Mouse (Mus musculus) layer of hippocampus, postnatal 36 days (tissue): ENCODE measurements around the gene Sox6. TPM values are rescaled to one million over a fixed set of nuclear protein-coding genes. Genes with fewer than 3 reads are reported as not detected.

Source experiments
- DNase-seq, 2 experiments: peaks; one replicate each; pipeline ENCODE4 v3.0.0; 2022
- total RNA-seq, 2 experiments: library from RNA; stranded (reverse); gene quantifications; 2 replicates each; pipeline ENCODE4 v1.2.3; 2021

Gene Sox6
- total RNA-seq, 2 experiments from 2014 or later: 24.3 to 34.7 TPM

DNA sequence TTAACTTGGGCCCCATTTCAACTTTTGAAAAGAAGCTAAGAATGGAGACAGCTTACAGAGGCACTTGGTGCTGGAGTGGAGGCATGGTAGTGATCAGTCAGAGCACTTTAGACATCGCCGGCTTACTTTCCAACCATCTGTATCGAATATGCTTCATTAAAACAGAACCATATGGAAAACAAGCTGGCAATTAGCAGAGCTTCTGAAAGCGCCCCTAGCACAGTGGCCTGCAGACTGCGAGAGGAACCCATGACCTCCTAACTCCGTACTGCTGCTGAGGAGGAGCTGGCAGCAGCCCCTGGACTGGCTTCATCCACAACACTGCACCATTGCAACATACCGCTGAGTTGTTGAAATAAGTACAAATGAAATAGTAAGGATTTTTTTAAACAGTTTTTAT, 148.7 kb downstream of the Sox6 start:
- DNase-seq: no peak

DNA sequence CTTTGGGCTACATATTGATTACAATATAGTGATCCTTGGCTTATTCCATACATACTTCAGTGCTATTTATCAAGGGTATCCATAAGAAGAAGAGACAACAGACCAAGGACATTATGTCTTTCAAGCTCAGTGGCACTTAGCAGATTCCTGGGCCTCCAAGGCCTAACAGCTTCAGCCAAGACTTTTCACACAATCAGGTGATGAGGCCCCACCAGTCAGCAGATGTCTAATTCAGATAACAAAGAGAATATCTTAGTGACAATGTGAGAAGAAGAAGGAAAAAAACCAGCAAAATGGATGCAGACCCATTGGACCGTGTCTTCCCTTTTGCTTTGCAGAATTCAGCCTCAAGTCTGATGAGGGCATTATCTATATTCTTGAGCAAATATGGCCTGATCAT, 150.0 kb downstream of the Sox6 start:
- no peak for DNase-seq

DNA sequence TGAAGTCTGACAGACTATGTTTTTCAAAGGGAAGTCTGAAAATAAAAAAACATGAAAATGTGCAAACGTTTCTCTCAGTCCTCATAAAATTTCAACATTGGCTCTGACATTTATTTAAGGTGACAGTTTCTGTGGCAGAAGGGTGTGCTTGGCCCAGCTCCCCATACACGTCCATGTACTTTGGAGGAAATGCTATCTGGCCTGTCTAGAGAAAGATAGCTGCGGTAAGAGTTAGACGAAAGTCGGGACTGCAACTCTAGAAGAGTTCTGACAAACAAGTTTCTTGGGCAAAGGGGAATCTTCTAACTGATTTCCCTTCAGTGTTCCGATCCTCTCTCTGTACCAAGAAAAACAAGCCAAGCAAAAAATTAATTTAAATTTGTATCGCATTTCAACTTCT, 150.5 kb downstream of the Sox6 start:
- DNase-seq: no peak

DNA sequence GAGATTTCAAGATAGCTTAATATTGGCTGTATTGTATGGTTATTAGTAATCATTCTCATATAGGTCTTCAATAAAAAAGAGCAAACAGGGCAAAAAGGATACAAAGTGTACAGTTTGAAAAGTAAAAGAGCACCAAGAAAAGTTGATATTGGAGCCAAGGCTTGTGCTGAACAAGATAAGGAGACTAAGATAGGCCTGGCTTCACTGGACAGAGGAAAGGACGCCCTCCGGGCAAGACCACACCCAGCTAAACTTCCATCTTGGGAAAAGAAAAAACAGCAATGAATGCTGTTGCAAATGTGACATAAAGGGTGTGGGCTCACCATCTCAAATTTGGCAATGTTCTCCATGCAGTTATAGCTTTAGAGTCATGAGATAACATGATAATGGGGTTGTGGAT, 165.7 kb downstream of the Sox6 start:
- DNase-seq: no peak

DNA sequence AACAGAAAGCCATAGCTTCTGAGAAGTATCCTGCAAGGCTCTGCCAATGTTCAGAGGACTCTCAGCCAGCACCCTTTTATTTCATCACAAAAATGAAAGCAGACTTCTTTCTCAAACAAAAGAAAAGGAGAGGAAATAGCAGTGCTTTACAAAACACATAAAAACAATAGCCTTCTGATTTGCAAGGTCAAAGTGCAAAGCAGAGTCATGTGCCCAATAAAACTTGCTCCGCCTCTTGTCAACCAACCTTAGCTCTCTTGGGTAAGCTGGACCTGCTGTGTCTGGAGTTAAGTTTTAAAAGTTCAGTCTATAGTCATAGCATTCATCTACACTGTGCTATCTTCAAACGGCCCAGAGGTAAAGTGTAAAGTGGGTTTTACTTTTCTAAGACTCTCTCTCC, 170.1 kb downstream of the Sox6 start:
- no peak for DNase-seq

DNA sequence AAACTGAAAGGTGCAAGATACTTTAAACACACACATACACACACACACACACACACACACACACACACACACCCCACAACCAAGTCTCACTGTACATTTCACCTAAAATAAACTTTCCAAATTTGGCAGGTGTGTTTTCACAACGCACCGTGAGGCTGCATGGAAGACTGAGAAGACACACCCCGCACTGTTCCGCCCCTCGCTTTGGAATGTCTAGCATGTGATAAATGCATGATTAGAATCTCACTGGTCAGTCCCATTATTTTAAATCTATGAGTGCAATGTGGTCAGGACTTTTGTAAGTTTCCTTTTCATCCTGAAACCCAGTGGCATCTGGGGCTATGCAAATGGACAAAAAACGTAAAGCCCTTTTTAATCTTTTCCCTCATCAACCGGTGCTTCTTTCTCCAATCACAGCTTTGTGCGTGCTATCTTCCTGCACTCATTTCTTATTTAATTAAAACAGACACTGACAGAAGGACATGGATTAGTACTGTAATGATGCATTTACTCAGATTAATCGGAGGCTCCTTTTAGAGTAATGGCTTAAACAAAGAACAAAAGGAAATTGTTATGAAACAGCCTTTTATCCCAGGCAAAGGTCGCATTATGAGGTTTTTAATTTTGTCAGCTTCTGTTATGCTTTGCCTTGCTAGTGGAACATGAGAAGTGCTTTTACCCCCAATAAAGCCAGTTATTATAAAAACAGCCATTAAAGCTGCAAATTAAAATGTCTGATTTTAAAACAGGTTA, 170.9 kb downstream of the Sox6 start:
- no peak for DNase-seq

DNA sequence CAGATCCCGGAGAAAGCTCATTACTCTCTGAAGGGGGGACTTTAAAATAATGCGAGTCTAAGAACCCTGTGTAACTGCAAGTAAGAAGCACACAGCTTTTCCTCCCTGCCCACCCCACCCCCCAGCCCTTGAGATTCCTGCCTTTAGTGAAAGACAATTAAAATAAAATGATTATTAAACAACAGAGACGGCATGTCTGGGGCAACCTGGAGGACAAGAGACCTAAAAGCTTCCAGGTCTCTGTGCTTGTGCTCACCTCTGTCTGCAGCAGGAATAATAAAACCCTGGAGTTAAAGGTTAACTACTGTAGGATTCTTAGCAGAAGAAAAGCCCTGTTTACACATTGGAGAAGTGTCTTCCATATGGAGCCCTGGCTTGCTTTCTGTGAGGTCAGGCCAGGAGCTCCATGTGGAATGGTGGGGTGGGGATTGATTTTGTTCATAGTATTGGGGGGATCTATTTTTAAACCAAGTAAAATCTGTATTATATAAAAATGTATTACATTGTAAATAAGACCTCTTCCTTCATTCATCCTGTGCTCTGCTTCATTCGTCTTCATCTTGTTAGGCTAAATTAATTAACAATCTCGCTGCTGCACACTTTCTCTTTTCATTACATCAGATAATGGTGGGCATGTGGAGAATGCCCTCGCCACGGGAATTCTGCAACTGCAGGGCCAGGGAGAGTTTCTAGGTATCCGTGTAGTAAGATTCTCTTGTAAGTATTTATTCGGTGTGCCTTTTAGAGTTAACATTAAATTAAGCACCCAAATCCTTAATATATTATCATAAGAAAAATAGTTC, 171.7 kb downstream of the Sox6 start:
- DNase-seq: no peak

DNA sequence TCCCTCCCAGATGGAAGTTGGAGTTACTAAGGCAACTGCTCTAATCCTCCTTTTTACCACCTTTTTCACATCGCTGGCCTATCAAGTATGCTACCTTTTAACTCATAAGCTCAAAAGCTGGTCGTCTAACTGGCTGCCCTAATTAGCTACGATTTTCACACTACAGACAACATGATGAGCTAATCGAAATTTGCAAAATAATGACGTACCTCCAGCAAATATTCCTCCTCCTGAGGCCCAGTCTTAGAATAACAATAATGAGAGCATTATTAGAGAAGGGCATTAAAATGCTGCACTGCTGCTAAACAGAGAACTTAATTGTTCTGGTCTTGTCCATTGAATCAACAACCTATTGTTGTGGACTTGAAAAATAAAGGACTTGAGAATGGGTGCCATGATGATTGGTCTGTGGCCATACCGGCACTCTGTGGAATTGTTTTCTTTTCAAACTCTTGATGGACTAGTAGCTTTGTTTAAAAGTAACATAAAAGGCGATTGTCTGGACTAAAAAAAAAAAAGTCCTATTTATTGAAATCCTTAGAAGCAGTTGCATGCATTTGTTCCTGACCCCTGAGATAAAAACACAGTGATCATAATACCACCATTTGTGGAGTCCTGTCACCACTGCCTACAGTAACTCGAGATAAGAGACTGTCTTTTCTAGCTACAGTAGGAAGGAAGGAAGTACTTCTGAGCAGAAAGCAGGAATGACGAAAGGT, 172.5 kb downstream of the Sox6 start:
- no peak for DNase-seq

DNA sequence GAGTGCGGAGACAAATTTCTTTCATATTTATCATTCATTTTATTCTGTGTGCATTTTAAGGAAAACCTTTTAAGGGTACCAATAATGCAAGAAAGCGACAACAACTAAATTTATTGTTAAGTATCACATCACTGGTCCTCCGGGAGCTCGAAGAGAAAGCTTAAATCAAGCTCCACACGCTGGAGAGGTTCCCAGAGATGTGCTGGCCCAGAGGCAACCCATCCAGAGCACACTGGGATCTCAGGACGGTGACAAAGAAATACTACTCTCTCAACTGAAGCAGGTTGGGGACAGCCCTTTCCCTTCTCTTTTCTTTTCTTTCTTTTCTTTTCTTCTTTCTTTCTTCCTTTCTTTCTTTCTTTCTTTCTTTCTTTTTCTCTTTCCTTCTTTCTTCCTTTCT, 173.4 kb downstream of the Sox6 start:
- no peak for DNase-seq

DNA sequence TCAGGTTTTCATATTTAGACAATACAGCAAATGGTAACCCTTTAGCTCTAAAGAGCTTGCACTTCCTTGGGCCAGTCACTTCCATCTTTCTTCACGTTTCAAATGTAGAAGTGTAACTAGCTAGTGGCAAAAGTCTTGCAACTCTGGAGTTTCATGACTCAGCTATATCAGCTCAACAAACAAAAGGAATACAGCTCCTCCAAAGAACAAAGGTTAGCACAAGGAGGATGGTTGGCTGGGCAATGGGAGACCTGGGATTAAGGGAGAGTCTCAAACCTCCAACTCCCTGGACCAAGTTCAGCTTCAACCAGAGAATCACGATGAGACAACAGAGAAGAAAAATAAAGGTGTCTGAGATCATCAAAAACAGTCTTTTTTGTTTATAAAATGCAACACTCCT, 174.2 kb downstream of the Sox6 start:
- no peak for DNase-seq

DNA sequence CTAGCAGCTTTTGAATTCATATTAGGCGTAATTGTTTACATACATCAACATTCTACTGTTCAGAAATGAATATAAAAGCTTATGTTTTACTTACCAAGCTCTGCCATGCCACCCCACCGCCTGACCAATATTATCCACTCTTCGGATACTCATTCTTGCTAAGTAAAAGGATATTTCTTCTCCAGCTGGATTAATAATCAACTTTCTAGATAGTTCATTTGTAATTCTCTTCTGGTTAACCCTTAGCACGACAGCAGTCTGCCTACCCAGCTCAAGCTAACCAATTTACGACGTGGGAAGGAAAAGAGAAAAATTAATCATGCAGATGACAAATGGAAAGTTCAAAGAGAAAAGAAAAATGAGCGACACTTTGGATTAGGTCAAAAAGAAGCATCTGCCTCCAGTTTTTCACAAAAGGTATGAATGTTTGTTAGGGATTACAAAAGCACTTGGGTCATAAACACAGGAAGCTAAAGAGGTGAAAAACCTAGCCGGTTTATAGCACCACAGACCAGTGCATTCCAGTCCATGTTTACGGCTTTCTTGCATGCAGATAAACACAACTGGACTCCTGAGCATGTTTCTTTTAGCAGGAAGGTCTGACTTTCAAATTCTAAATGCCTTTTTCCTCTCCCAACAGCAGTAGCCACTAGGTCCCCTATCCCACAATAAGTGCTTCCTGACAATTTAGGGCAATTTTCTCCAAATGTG, 178.8 kb downstream of the Sox6 start:
- DNase-seq: no peak

DNA sequence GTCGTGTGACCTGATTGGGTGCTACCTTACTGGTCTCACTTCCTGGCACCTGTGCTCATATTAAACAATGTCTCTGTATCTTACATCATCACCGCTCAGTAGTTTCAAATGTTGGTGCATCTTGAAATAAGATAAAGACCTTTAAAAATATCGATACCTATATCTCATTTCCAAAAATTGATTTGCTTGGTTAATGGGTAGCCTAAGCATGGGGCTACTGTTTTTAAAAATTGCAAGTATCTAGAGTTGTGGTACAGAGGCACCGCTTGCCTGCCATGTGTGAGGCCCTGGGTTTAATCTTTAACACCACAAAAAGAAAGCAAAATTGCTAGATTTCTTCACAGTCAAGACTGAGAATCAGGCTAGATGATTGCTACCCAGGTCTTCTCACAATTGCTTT, 187.5 kb downstream of the Sox6 start:
- DNase-seq: no peak

DNA sequence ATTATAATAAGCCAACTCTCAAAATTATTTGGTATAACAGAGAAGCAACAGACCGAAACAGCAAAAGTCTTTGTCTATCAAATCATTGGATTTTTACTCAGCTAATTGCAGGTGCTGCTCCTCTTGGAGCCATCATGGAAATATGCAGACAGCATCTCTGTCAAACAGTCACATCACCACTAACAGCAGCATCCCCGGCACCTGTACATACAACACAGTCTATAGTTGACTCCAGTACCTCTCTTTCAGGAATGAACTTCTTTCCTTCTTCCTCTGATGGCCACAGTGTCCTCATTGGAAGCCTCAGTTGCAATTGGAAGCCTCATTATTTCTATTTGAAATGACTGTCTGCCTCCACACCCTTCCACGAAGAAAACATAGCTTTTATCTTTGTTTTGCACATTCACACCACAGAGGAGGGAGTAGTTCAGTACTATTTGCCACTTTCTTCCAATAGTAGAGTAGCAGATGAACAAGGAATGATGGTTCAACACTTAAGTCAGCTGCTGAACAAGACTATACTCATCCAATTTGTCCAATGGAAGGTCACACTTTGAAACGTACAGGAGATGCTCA, 192.7 kb downstream of the Sox6 start:
- no peak for DNase-seq

DNA sequence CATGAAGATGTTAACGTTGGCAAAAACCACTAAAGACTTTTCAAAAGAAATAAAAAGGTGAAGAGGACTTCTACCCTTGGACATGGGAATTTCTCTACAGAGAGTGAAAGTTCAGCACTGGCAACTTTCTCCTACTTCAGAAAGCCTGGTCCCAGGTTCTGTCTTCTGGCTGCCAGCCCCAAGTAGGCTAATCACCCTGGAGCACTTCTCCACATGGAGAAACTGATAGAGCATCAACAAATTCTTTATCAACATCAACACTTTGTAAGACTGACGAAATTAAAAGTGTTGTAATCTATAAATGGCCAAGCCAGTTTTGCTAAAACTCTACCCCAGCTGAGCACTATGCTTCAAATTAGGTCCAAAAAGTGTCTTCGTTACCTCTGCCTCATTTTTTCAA, 193.7 kb downstream of the Sox6 start:
- DNase-seq: no peak

DNA sequence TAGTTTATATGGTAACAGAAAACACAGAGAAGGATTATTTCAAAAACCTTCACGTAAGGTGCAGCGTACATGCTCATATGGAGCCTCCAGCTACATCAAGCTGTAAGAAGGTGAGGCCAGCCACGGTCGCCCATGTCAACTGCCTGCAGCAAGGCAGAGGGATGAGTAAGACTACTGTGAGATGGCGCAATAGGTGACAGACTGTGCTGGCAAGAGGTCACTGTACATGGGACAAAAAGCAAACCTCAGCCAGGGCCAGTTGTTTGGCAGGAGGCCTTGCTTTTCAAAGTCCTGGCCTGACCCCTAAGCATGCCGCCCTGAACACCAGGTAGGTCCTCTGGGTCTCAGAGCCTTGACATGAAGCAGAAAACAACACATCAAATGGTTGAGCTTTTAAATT, 194.2 kb downstream of the Sox6 start:
- DNase-seq: no peak

DNA sequence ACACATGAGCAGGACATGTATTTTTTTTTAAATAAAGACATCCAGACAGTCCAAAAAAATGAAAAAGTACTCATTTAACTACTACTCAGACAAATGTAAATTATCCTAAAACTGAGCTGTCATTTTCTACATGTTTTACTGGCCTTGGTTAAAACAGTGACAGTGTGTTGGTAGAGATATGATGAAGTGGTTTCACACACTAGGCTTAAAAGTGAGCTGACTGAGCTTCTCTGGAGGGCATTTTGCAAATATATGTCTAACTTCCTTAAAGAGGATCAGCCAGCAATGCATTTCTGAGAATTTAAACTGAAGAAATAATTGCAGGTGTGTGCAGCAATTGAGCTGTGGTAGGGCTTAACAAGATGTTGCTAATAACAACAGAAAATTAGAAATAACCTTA, 196.3 kb downstream of the Sox6 start:
- no peak for DNase-seq

DNA sequence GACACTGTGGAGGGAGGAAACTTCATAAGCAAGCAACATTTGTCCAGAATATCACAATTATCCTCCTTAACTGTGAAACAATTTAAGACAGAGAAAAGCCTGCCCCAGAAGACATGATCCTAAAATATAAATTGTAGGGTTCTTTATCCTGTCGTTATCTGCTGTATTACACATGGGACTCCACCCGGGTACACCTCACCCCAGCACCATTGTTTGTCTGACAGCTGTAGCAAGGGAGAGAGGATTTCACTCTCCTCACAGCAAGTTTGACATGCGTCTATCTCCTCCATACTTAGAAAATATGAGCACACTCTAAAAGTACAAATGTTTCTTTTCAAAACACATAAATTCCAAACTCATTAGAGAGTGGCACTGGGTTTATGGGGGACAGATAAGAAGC, 198.0 kb downstream of the Sox6 start:
- no peak for DNase-seq

DNA sequence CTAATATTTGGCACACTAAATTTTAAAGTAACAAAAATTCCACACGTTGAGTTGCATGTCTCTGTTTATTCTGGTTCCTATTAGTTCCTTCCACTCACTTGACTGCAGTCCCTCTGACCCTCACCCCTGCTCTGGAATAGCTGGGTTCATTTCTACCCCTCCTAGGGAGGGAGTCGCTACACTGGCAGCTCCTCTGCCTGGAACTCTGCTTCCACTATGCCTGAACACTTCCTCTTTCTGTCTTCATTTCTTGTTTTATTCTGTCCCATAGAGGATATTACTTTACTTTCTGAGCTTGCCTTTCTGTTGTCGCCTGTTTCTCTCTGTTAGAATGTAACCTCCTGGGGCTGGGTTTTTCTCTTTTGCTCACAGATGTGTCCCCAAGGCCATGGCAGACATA, 203.6 kb downstream of the Sox6 start:
- DNase-seq: no peak

DNA sequence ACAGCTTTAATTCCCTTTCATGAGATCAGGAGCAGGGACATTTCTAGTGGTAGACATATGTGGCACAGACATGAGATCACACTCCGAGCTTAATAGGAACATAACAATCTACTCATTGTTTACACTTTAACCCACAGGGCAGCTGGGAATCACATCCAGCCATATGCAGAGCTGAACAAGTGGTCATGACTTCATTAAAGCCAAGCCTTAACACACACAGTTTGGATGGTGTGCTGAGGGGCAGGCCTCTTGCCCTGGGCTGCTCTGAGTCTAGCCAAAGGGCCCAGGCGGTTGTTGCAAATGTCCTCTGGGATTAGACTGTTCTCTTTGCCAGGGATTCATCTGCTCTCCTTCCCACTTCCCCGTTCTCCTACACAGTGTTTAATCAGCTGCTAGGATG, 204.9 kb downstream of the Sox6 start:
- no peak for DNase-seq

DNA sequence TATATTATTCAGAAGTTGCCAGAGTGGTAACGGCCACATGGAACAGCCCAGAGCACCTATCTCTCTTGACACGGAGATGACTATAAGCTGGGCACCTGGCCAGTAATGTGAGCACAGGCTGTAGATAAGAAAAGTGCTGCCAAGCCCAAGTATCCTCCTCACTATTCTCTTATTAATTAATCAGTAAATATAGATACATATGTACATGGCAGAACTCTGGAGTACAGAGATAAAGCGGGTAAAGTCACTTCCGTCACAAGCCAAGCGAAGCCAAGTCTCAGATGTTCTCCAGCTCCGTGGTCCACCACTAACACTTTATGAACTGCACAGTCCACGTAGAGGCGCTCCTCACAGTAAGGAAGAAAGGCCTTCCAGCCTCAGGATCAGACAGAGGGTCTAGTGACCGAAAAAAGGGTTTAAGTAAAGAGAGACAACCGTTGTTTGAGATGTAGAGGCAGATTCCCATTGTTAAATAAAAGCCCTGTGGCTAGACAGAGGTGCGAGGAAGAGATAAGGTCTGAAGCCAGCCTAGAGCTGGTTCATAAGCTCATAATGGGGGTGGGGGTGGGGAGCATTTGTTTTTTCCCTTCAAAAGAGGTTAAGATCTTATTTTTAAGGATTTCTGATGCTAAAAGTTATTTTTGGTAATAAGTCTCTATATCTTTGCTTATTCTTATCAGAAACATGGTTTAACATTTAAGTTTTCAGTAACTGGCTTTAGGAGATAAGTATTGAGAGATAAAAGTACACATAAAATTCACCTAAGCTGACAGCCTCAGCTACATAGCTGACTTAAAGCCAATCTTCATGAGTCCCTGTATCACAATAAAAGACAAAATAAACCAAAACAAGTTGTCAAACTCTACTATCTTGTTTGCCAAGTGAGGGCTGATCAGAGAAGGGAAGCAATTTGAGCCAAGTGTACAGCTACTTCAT, 207.4 kb downstream of the Sox6 start:
- DNase-seq: no peak

DNA sequence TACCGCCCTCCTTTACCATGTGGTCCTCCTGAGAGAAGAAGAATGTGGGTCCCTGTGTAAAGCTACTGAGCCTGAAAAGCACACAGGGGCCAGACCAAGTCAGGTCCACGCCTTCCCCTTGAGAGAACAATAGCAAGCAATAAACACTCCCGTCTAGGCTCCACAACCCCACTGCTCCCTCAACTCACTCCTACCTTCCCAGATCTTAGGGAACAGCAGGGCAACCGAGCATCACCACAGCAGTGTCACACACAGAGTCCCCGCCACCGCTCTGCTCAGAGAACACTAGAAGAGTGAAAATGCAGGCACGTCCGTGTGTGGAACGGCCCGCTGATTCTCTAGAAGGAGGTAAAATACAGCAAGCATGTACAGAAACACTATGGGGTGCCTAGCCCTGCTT, 208.2 kb downstream of the Sox6 start:
- DNase-seq: no peak
